Mouse (Mus musculus): ENCODE data around the gene Lamb3.

DNA sequence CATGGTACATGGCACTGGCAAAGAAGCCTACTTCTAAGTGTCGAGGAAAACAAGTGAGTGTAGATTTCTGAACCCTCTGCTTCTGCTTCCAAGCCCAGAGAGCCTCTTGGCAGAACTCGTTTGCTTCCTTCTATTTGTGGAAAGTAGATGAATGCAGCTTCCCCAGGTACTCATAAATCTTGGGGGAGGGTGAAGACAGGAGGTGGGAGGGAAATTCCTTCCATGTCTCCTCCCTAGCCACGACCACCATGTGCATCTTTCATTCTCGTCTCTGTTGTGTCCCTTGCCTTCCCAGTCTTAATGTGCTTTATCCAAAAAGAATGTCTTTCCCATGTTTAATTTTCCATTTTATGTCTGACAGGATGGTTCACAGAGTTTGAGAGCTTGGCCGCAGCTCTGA lies 45.1 kb downstream of the Lamb3 start:
- no peak for TF ChIP-seq CTCF (IDR thresholded peaks at IDR 0.05; ENCODE audit: low read depth)
- TF ChIP-seq EP300 (optimal IDR thresholded peaks at IDR 0.05), result no peak
